Mouse (Mus musculus) ovary, postnatal 10 days (tissue): ENCODE measurements around the gene Imp3.

Experiments used
- DNase-seq: peaks from one replicate; pipeline ENCODE4 v3.0.0; 2022; ENCODE audit warnings: low spot score

The Imp3 gene

GRCm38 (mm10) chr9:56970158-56970557 is 32.9 kb downstream of the Imp3 start:
- DNase-seq: no peak

GRCm38 (mm10) chr9:56973960-56974524 is 36.8 kb downstream of the Imp3 start:
- DNase-seq: no peak

GRCm38 (mm10) chr9:56975199-56975598 is 37.9 kb downstream of the Imp3 start:
- no peak for DNase-seq

- DNase-seq: no peak
These were observed 42.9 kb downstream of the Imp3 start for GRCm38 (mm10) chr9:56980186-56980585.

- no peak for DNase-seq
These were observed 44.2 kb downstream of the Imp3 start for GRCm38 (mm10) chr9:56981502-56981901.
